Mouse (Mus musculus) cerebellum, adult (tissue): ENCODE measurements around the gene Ncoa6.
"Not testable (repeated sequence)": the region's sequence is repeated elsewhere in the genome, so short reads cannot be mapped to it uniquely, and the experiment has no call there.

Experiments used
- ATAC-seq: cut with Nextera tagmentation; 2 replicates; pipeline ENCODE4 v1.9.2; 2017; ENCODE audit warnings: mild to moderate bottlenecking, moderate library complexity, mixed read lengths; ENCODE audit not compliant: insufficient number of reproducible peaks, low FRiP score, low TSS enrichment

Gene Ncoa6

DNA sequence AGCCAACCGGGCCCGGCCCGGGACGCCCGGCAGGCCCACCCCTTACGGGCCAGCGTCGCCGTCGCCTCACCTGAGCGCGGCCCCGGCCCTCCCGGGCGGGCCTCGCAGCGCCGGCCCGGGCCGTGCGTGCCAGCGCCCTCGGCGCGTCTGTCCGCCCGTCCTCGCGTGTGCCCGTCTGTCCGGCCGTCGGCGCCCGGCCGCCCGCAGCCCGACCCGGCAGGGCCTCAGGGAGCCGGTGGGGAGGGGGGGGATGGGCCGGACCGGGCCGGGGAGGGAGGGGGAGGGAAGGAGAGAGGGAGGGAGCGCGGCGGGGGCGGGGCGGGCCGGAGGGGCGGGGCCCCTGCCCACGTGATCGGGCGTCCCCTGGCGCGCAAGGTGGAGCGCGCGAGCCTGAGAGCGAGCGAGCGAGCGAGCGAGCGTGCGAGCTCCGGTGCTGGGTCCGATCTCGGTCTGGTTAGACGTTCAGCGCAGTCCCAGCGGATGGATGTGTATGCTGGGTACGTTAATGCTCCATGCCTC is at the start of gene Ncoa6:
Ncoa6 (minus strand) TSS at position 325 of the 519 bp plus-strand sequence.
- ATAC-seq = peak; percentile 76; the same call in 1 of the 2 replicates

GRCm38 (mm10) chr2:155518531-155519270 is 45.0 kb upstream of the Ncoa6 start:
- no peak for ATAC-seq

DNA sequence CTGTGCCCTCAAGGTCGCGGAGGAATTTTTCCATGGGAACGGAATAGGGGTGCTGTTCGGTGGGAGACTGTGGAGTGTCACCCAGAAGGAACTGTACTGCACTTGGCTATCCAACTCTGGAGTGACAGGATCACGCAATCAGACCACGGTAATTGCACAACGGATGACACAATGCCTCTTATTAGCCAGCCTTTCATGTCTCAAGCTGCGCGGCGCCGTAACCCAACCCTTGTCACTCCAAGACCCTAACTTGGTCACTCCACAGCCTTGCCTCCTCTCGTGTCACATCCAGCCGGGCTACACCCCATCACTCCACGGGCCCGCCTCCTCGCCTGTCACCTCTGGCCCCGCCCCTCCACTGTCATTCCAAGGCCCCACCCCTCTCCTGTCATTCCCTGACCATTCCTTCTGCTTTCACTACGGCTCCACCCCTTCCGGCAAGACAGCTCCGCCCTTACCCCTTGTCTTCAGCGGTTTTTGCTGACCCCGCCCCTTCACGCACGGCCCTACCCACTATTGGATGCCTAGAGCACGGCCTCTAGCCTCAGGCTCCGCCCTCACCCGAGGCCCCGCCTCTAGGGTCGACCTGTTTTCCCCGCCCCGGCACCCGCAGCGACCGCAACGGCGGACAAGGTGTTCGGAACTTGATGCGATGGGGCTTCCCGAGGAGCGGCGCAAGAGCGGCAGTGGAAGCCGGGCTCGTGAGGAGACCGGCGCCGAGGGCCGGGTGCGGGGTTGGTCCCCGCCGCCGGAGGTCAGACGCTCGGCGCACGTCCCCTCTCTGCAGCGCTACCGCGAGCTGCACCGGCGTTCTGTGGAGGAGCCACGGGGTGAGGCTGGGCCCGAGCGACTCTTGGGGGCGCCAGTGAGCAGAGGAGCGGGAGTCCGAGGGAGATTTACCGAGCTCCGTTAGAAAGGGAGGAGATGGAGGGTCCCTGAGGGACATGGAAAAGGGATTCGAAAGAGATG is 44.0 kb upstream of the Ncoa6 start, which contains the start of the genes Acss2 and Ggt7:
Acss2 (plus strand) TSS at position 494 of the 969 bp plus-strand sequence.
Ggt7 (minus strand) TSS at position 783 of the 969 bp plus-strand sequence.
- ATAC-seq = peak; percentile 88

GRCm38 (mm10) chr2:155515941-155516340 is 42.2 kb upstream of the Ncoa6 start:
- no peak for ATAC-seq

GRCm38 (mm10) chr2:155514666-155515065 is 41.0 kb upstream of the Ncoa6 start:
- ATAC-seq = peak; percentile 26; the same call in 1 of the 2 replicates

DNA sequence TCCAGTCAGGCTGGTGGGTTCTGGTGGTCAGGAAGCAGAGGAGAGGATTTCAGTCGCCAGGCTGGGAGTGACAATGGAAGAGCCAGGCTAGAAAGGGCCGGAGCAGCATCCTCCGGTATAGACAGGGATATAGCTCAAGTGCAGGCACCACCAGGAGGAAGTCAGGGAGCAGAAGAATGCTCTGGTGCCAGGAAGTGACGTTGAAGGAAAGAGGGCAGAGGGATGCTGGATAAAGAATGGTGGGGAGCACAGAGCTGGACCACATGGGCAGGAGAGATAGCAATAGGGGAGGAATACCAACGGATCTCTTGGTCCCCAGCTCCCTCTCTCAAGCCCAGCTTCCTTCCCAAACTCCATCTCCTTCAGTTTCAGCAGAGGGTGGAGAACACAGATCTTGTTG is 39.8 kb upstream of the Ncoa6 start:
- no peak for ATAC-seq

GRCm38 (mm10) chr2:155512479-155512878 is 38.8 kb upstream of the Ncoa6 start:
- ATAC-seq = peak; percentile 34; the same call in 1 of the 2 replicates

GRCm38 (mm10) chr2:155507721-155508470 is 34.2 kb upstream of the Ncoa6 start:
- no peak for ATAC-seq

DNA sequence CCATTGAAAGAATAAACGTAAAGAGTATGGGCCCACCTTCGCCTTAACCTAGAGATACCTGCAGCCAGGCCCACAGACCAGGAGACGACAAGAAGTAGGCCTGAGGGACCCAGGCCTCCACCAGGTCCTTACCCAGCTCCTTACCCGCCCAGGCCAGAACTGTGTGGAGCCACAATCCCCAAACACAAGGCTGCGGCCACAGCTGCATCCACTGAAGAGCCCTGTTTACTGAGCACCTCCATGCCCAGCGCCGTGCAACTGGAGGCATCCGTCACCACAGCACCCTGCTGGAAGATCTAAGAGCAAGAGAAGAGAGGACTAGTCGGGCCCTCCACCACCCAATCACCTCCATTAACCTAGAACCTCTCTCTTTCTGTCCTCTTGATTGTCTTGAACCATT is 32.1 kb upstream of the Ncoa6 start:
- ATAC-seq = no peak

- no peak for ATAC-seq
Observed at GRCm38 (mm10) chr2:155504440-155505355, 31.0 kb upstream of the Ncoa6 start.

DNA sequence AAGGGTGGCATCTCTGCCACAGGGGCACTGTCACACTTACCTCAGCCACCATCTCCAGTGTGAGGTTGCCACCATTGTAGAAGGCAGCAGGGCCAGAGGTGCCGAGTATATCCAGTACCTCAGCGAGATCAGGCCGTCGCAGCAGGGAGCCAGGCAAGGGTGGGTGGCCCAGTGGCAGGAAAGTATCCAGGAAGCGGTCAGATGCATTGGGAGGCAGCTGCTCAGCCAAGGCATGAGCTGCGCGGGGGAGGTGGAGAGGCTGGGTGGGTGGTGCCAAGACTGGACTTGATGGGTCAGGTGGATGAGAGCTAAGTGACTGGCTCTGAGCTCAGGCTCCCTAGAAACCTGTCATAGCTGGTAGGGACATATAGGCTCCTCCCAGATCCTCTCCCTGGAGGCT is 28.9 kb upstream of the Ncoa6 start:
- no peak for ATAC-seq

DNA sequence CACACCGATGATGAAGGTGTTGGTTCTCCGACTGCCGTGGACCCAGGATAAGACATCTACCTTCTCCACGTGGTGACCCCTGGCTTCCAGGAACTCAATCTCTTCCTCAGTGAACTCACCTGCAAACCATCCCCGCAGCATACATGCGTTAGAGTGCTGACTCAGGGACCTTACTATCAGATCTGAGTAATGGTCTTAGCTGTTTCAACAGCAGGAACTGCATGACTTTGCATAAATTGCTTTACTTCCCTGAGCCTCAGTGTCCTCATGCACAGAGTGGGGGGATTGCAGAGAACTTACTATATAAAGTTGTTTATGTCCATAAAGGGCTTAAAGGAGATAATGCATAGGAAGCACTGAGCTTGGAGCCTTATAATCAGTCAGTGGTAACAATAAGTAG is 17.3 kb upstream of the Ncoa6 start:
- no peak for ATAC-seq

DNA sequence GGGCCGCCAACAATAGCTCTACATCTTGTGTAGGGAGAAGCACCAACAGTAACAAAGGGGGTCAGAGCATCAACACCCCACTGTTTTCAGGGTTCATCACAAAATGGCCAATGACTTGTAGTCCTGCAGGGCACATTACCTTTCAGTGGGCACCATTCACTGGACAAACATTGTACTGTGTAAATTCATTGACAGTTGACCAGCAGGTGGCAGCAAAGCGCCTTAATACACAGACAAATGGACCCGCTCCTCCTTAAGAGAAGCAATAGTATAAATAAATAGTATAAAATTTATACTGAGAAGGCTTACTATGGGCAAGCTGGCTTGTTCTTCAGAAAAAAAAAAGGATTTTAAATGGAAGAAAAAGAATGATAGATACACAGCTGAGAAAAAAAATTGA is 8.3 kb upstream of the Ncoa6 start:
- no peak for ATAC-seq

DNA sequence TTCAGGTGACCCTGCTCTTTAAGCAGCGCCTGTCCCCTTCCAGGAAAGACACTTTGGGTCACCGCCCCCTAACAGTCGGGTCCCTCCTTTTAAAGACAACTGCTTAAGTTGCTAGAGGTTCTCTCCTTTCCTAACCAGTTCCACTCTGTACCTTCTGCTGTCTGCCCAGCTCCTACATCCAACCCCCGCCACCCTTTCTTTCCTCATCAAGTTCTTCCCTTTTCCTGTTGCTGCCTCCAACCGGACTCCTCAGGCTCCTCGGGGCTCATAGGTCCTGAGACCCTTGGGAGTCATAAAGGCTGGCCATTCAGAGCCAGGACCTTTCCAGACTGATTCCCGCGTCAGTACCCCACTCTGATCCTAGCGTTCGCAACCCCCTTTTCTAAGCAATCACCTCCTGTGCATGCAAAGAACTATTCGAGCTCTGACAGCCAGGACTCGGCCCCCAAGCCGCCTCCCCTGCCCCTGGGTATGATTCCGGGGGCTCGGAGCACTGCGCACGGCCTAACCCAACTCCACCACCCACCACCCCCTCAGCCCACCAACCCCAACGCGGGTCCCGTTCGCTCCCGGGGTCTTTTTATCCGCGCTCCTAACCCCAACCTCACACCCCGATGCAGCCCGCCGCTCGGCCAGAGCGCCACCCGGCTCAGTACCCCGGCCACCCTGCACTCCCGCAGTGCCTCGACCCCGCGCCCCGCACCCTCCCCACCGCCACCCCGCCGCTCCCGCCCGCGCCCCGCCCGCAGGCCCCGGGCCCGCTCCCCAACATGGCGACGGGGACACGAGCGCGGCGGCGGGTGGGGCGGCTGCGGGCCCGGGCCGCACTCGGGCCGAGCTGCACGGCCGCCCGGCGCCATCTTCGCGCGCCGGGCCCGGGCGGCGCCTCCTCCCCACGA is 774 bp downstream of the Ncoa6 start:
- peak; percentile 34; the same call in 1 of the 2 replicates for ATAC-seq

DNA sequence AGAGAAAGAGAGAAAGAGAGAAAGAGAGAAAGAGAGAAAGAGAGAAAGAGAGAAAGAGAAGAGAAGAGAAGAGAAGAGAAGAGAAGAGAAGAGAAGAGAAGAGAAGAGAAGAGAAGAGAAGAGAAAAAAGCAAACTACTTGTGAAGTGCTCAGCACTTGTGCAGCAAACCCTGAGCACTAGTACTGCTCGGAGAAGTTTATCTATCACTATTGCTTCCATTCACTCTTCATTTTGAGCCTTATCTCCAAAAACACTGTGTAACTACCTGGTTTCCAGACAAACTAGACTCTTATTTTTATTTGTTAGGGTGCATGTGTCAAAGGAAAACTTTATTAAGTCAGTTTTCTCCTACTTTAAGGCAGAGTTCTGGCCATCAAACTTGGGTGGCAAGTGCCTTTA is 6.8 kb downstream of the Ncoa6 start:
- no peak for ATAC-seq

DNA sequence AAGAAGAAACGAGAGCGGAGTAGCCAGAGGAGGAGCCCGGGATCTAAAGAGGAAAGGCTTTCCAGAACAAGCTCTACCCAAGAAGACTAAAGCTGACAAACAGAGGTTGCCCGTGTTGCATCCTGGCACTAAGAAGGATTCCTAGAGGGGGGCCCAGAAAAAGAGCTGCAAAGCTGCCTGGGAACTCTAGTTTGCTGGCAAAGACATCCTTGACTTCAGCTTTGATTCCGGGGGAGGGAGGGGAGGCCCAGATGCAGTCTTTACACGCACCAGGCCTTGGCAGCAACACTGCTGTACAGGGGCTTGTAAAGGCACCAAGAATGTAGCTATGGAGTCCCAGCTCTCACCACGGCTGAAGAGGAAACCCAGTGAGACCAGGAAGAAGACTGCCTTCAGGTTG is 20.1 kb downstream of the Ncoa6 start:
- no peak for ATAC-seq

- ATAC-seq = no peak
Observed at GRCm38 (mm10) chr2:155451256-155451655, 22.4 kb downstream of the Ncoa6 start.

DNA sequence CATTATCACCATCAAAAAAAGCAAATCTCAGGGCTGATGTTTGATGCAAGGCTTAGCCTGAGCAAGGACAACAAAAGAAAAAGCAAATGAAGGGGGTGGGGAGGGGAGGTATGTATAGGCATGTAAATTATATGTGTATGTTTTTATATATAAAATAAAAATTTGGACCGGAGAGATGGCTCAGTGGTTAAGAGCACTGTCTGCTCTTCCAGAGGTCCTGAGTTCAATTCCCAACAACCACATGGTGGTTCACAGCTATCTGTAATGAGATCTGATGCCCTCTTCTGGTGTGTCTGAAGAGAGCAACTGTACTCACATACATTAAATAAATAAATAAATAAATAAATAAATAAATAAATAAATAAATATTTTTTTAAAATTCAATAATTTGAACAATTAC is 25.8 kb downstream of the Ncoa6 start:
- ATAC-seq = not testable (repeated sequence)
